Mouse (Mus musculus): ENCODE measurements at regions not wholly inside any gene's neighbourhood (a gene's known extent, or its start where the extent isn't known, plus 50 kb on each side); places are given as distances from the start of the nearest gene placed in this dataset.
"Not testable (repeated sequence)": the region's sequence is repeated elsewhere in the genome, so short reads cannot be mapped to it uniquely, and the experiment has no call there.

DNA sequence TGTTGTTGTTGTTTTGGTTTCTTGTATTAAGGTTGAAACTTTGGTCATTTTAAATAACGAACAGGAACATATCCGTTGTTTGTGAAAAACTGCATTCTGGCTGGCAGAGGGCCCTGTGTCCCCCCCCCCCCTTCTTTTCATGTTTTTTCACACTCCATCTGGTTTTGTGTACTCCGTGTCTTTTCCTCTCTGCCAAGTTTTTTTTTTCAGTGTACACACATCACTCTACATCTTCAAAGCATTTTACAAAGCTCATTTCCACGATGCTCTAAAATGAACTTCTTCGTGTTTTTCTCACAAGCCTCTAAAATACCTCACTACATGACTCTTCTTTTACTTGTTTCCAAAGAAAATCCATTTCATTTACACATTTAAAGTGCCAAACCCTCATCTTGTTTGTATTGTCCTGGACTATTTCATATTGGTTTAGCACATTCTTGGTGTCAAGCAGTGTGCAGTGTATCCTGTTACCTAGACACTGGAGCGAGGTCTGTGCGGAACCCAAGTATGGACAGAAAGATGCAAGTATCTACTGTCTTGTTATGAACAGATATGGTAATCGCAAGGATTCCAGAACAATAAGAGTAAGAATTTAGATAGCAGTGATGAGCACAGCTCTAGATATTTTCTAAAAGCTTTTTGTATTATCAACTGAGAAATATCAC, 503.5 kb upstream of the Hsf2 start:
- TF ChIP-seq POLR2A (IDR thresholded peaks at IDR 0.05; ENCODE audit: extremely low read depth, insufficient read depth, low read length) (no peak), CTCF (IDR thresholded peaks at IDR 0.05; ENCODE audit: extremely low read depth, insufficient read depth, low read length) (no peak)
- Histone ChIP-seq H3K4me1 (ENCODE audit: control insufficient read depth, insufficient read depth, low read length) (peaks cover 2% of the 10 kb centered on the region), H3K27ac (ENCODE audit: insufficient read depth, low read length) (no peak overlapping the region), H3K4me3 (ENCODE audit: insufficient read depth, low read length) (no peak overlapping the region)

DNA sequence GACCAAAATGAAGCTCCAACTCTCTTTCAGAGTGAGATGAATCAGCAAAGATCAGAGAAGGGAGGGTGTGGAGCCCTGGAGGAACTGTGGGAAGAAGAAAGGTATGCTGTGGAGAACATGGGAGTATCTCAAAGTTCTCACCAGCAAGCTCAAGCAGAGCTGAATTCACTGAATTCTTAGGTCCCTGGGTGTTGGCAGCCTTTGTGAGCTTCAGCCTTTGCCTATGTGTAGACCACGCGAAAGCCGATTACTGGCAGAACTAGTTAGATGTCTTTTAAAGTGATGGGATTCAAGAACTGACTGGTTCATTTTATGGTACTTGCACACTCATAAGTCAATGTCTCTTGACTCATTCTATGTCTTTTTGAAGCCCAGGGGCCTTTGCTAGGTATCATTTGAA, 491.2 kb upstream of the Hsf2 start:
- TF ChIP-seq POLR2A (IDR thresholded peaks at IDR 0.05; ENCODE audit: extremely low read depth, insufficient read depth, low read length) = no peak
- no peak for TF ChIP-seq CTCF (IDR thresholded peaks at IDR 0.05; ENCODE audit: extremely low read depth, insufficient read depth, low read length)
- Histone ChIP-seq H3K27ac (ENCODE audit: insufficient read depth, low read length) (no peak overlapping the region), H3K4me3 (ENCODE audit: insufficient read depth, low read length) (no peak overlapping the region), H3K4me1 (ENCODE audit: control insufficient read depth, insufficient read depth, low read length) (no peaks in the 10 kb centered on the region)

DNA sequence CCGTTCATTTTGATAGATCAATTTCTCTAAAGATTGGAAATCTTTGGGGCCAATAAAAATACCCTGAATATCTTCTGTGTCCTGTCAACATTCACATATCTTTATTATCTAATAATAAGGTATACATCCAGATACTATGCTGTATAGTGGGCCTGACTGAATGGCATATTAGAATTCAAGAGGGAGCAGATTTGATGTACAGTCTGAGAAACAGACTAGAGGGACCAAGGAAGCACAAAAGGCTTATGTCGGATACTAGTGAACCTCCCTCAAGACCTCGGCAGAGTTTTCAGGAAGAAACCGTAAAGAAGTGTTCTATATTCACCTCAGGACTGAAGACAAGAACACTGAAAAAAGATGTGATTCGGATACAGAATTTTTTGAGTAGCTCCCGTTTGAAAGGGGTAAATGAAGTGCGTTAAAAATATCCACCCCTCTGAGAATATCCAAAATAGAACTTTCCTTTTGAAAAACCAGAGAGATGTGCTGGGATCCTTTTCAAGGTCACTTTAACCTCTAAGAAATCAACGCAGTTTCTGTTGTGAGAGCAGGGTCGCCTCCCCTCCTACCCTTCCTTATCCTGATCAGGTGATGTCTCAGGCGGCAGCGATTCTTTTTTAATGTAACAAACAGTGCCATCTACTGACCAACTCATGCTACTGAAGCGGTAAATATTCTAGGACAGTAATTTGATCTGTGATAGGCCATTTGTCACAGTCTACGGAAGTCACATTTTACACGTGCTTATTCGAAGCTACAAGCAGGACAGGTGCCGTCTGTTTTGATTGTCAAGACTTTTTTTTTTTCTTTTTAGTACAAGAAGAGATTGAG, 485.1 kb upstream of the Hsf2 start:
- TF ChIP-seq CTCF (IDR thresholded peaks at IDR 0.05; ENCODE audit: extremely low read depth, insufficient read depth, low read length) (peak; percentile 56), POLR2A (IDR thresholded peaks at IDR 0.05; ENCODE audit: extremely low read depth, insufficient read depth, low read length) (no peak)
- H3K27ac ChIP-seq (ENCODE audit: insufficient read depth, low read length) = no peak overlapping the region
- no peaks in the 10 kb centered on the region for H3K4me1 ChIP-seq (ENCODE audit: control insufficient read depth, insufficient read depth, low read length)
- H3K4me3 ChIP-seq (ENCODE audit: insufficient read depth, low read length) = no peak overlapping the region

DNA sequence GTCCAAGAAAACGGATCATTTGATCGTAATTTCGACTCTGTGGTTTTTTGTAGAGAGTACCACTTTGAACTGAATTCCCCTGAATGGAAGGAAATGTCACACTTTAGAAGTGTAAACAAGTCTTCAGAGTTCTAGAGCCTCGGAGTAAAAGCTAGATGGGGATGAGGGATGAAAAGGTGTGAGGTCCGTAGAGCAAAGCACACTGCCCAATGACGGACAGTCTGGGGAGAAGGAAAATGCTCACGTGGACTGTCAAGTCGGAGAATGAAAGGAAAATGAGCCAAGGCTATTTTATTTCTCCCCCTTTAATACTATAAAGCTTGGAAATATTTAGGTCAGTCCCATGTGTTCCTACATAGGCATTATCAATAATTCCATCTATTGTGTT, 484.5 kb upstream of the Hsf2 start:
- TF ChIP-seq POLR2A (IDR thresholded peaks at IDR 0.05; ENCODE audit: extremely low read depth, insufficient read depth, low read length) (no peak), CTCF (IDR thresholded peaks at IDR 0.05; ENCODE audit: extremely low read depth, insufficient read depth, low read length) (no peak)

DNA sequence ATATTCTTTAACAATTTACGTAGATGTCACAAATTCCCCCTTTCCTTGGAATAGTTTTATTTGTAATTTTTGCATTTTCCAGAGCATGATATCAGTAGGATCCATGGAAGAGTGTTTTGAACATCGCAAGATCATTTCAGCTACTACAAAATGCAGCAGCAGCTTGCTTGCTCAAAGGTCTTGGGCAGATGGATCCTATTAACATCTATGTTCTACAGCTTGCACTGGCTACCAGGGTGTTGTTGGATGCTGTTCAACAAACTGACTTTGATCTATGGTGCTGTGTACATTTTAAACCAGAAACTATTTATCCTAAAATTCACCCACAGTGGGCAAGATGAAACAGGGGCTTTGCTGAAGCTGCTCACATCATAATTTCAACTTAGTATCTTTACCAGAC, 448.5 kb upstream of the Hsf2 start:
- Histone ChIP-seq H3K4me1 (ENCODE audit: control insufficient read depth, insufficient read depth, low read length) (no peaks in the 10 kb centered on the region), H3K4me3 (ENCODE audit: insufficient read depth, low read length) (no peak overlapping the region), H3K27ac (ENCODE audit: insufficient read depth, low read length) (no peak overlapping the region)
- TF ChIP-seq POLR2A (IDR thresholded peaks at IDR 0.05; ENCODE audit: extremely low read depth, insufficient read depth, low read length) (no peak), CTCF (IDR thresholded peaks at IDR 0.05; ENCODE audit: extremely low read depth, insufficient read depth, low read length) (no peak)

More for the DNA sequence above, 484.5 kb upstream of the Hsf2 start:
- Histone ChIP-seq H3K4me3 (ENCODE audit: insufficient read depth, low read length) (no peak overlapping the region), H3K27ac (ENCODE audit: insufficient read depth, low read length) (no peak overlapping the region), H3K4me1 (ENCODE audit: control insufficient read depth, insufficient read depth, low read length) (no peaks in the 10 kb centered on the region)

DNA sequence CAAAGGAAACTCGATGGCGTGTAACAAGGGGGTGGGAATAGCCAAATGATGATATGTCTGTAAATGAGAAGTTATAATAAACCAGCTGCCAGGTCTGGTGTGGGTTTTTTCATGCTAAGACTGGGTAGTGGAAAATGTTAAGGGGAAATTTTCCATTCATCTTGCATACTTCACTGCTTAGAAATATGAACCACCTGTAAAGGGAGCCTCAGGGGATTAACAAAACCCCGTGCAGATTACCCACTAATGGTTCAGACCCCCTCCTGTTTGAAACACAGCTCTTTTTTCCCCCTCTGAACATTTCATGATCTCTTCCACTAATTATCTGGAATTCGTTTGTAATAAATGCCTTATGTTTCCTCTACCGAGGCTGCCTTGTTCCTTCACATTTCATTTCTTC, 446.0 kb upstream of the Hsf2 start:
- H3K4me1 ChIP-seq (ENCODE audit: control insufficient read depth, insufficient read depth, low read length) = no peaks in the 10 kb centered on the region
- no peak overlapping the region for H3K27ac ChIP-seq (ENCODE audit: insufficient read depth, low read length)
- H3K4me3 ChIP-seq (ENCODE audit: insufficient read depth, low read length) = no peak overlapping the region
- no peak for TF ChIP-seq CTCF (IDR thresholded peaks at IDR 0.05; ENCODE audit: extremely low read depth, insufficient read depth, low read length)
- TF ChIP-seq POLR2A (IDR thresholded peaks at IDR 0.05; ENCODE audit: extremely low read depth, insufficient read depth, low read length) = no peak

DNA sequence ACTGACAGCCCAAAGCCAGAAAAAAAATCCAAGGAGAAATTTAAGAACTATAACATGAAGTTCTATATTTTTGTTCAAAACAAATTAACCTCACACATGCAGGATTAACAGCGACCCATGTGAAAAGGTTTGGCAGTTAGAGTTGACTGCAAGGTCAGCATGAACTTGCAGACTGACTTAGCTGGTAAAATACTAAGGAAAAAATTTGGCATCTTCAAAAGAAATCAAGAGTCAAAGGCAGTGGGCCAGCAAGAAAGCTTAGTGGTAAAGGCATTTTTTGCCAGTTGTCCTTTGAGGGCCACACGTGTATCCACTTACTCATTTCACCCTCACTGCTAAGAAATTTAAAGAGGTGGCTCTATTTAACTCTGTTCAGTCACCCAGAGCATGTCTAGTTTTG, 440.2 kb upstream of the Hsf2 start:
- H3K4me3 ChIP-seq (ENCODE audit: insufficient read depth, low read length) = no peak overlapping the region
- no peaks in the 10 kb centered on the region for H3K4me1 ChIP-seq (ENCODE audit: control insufficient read depth, insufficient read depth, low read length)
- H3K27ac ChIP-seq (ENCODE audit: insufficient read depth, low read length) = no peak overlapping the region
- TF ChIP-seq CTCF (IDR thresholded peaks at IDR 0.05; ENCODE audit: extremely low read depth, insufficient read depth, low read length) (no peak), POLR2A (IDR thresholded peaks at IDR 0.05; ENCODE audit: extremely low read depth, insufficient read depth, low read length) (no peak)

DNA sequence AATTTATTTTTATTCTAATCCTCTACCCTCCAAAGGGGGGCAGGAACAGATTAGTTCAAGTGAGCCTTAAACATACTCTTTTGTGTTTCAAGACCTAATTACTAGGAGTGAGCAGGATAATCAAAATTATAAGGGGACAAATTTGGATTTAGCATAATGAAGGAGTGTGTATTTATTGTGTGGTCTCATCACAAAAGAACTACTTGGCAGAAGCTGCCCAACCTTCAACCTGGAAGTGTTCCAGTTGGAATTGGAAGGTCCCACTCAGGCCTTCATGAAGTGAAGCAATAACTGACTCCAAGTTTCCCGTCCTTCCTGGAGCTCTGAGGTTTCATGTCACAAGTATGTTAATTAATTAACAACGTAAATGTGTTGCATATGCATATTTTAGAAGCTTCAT, 439.3 kb upstream of the Hsf2 start:
- Histone ChIP-seq H3K27ac (ENCODE audit: insufficient read depth, low read length) (no peak overlapping the region), H3K4me1 (ENCODE audit: control insufficient read depth, insufficient read depth, low read length) (no peaks in the 10 kb centered on the region), H3K4me3 (ENCODE audit: insufficient read depth, low read length) (no peak overlapping the region)
- no peak for TF ChIP-seq CTCF (IDR thresholded peaks at IDR 0.05; ENCODE audit: extremely low read depth, insufficient read depth, low read length)
- no peak for TF ChIP-seq POLR2A (IDR thresholded peaks at IDR 0.05; ENCODE audit: extremely low read depth, insufficient read depth, low read length)

DNA sequence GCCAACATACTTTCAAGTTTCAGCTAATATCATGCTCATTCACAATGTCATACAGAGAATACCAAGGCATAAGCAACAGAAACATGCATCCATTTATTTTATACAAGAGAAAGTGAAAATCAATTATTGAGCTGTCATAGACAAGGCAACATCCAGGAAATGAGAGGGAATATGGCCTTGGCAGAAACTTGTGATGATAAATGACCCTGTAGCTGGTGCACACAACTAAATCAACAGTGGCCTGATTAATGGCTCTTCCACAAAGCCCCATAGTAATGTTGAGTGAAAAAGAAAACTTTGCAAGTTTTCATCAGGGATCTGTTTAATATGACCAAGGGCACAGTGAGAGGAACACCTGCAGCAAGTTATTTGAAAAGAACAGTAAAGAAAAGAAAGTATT, 438.5 kb upstream of the Hsf2 start:
- Histone ChIP-seq H3K4me1 (ENCODE audit: control insufficient read depth, insufficient read depth, low read length) (no peaks in the 10 kb centered on the region), H3K4me3 (ENCODE audit: insufficient read depth, low read length) (no peak overlapping the region), H3K27ac (ENCODE audit: insufficient read depth, low read length) (no peak overlapping the region)
- TF ChIP-seq POLR2A (IDR thresholded peaks at IDR 0.05; ENCODE audit: extremely low read depth, insufficient read depth, low read length) (no peak), CTCF (IDR thresholded peaks at IDR 0.05; ENCODE audit: extremely low read depth, insufficient read depth, low read length) (no peak)

DNA sequence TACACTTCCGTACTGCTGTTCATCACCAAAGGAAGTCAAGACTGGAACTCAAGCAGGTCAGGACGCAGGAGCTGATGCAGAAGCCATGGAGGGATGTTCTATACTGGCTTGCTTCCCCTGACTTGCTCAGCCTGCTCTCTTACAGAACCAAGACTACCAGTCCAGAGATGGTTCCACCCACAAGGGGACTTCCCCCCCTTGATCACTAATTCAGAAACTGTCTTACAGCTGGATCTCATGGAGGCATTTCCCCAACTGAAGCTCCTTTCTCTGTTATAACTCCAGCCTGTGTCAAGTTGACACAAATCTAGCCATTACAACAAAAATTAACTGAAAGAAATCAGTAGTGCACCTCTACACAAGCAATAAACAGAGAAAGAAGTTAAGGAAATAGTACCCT, 432.8 kb upstream of the Hsf2 start:
- not testable (repeated sequence) for H3K27ac ChIP-seq (ENCODE audit: insufficient read depth, low read length); H3K4me1 ChIP-seq (ENCODE audit: control insufficient read depth, insufficient read depth, low read length); H3K4me3 ChIP-seq (ENCODE audit: insufficient read depth, low read length)
